Mouse (Mus musculus): ENCODE measurements around the gene Cacna2d2.

DNA sequence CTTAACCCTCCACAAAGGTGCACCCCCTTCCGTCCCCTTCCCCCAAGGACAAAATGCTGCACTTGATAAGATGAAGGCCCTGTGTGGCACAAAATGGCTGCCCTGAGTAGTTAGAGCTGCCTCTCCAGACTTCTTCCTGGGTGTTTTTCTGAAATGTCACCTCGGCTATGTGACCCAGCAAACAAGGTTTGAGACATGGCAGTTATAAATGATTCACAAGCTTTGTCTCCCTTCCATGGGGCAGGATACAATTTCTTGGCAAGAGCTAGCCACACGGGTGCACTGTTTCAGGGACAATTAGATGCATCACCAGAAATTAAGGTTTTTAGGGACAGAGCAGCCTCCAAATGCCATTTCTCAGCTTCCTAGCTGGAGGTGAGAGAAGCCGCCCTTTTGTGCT, 141.0 kb downstream of the Cacna2d2 start:
- TF ChIP-seq CTCF (IDR thresholded peaks at IDR 0.05; ENCODE audit: control insufficient read depth, insufficient read depth, insufficient replicate concordance, low read depth, low read length): no peak
- TF ChIP-seq POLR2A (IDR thresholded peaks at IDR 0.05; ENCODE audit: control insufficient read depth, low read depth, low read length): no peak
